Mouse (Mus musculus) spleen, postnatal 14 days (tissue): ENCODE results near the gene Cfap300.

ENCODE experiments used
- DNase-seq, 2 experiments: peaks; one replicate each; pipeline ENCODE4 v3.0.0; 2021 to 2022; ENCODE audit warnings: low spot score in 2 of 2

The Cfap300 gene

GRCm38 (mm10) chr9:8042338-8043043, at the start of gene Cfap300:
Gene Cfap300, minus strand, starts transcription at chr9:8042823.
- DNase-seq, result peak; percentile 55 to 65

GRCm38 (mm10) chr9:8078882-8079281, 36.3 kb upstream of the Cfap300 start:
- DNase-seq, result no peak

- DNase-seq, result no peak
Observed at GRCm38 (mm10) chr9:8074345-8074744, 31.7 kb upstream of the Cfap300 start.

- no peak for DNase-seq
Observed at GRCm38 (mm10) chr9:8073203-8073755, 30.7 kb upstream of the Cfap300 start.

GRCm38 (mm10) chr9:8059636-8060035, 17.0 kb upstream of the Cfap300 start:
- DNase-seq, result no peak

GRCm38 (mm10) chr9:8054831-8055230, 12.2 kb upstream of the Cfap300 start:
- no peak for DNase-seq

- DNase-seq, result no peak
Observed at GRCm38 (mm10) chr9:8043044-8043387, 393 bp upstream of the Cfap300 start.

- no peak for DNase-seq
Observed at GRCm38 (mm10) chr9:8035546-8035945, 7.1 kb downstream of the Cfap300 start.

- DNase-seq, result no peak
Observed at GRCm38 (mm10) chr9:8035091-8035490, 7.5 kb downstream of the Cfap300 start.

GRCm38 (mm10) chr9:8034143-8034542, 8.5 kb downstream of the Cfap300 start:
- no peak for DNase-seq

GRCm38 (mm10) chr9:8032847-8033246, 9.8 kb downstream of the Cfap300 start:
- no peak for DNase-seq

GRCm38 (mm10) chr9:8018609-8019008, 24.0 kb downstream of the Cfap300 start:
- DNase-seq, result no peak

GRCm38 (mm10) chr9:8017253-8017913, 25.2 kb downstream of the Cfap300 start:
- peak in 1 of 2 experiments; percentile 28 for DNase-seq

- peak in 1 of 2 experiments; percentile 40 for DNase-seq
Observed at GRCm38 (mm10) chr9:8004370-8004991, 38.1 kb downstream of the Cfap300 start, which contains the start of gene Yap1. Gene Yap1, minus strand, starts transcription at chr9:8004596.

GRCm38 (mm10) chr9:8003301-8004271, 39.0 kb downstream of the Cfap300 start:
- DNase-seq, result no peak

GRCm38 (mm10) chr9:8002806-8003205, 39.8 kb downstream of the Cfap300 start:
- no peak for DNase-seq

GRCm38 (mm10) chr9:8001352-8001751, 41.3 kb downstream of the Cfap300 start:
- DNase-seq, result no peak

GRCm38 (mm10) chr9:7994275-7994674, 48.3 kb downstream of the Cfap300 start:
- DNase-seq, result no peak

- no peak for DNase-seq
Observed at GRCm38 (mm10) chr9:7992651-7993050, 50.0 kb downstream of the Cfap300 start.

- DNase-seq, result no peak
Observed at GRCm38 (mm10) chr9:7990897-7991296, 51.7 kb downstream of the Cfap300 start.

GRCm38 (mm10) chr9:7987119-7987518, 55.5 kb downstream of the Cfap300 start:
- DNase-seq, result no peak
